Mouse (Mus musculus): ENCODE data around the gene Mul1. TPM values are rescaled to one million over a fixed set of nuclear protein-coding genes. Genes with fewer than 3 reads are reported as not detected.

Mul1 gene
- polyA plus RNA-seq, 2 experiments: 4.3 to 7.7 TPM

DNA sequence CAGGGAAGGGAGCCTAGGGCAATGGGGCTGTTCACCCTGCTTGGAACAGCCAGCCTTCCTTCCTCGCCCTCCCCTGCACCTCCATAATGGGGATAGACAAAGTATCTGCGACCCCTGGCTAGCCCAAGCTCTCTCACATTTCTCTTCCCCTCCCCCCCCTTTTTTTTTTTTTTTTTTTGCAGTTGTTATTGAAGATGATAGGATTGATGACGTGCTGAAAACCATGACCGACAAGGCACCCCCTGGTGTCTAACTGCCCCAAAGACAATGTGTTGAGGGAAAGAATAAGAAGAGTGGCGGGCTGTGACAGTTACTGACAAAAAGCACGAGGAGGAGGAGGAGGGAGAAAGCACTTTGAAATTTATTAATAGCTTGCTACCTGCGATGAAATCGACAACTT is 22.1 kb downstream of the Mul1 start:
- H3K36me3 ChIP-seq (replicated peaks; ENCODE audit: control insufficient read depth, insufficient read depth, low read depth): no peaks in the 10 kb centered on the region
- ATAC-seq (ENCODE audit: insufficient read depth) (no peak), DNase-seq (ENCODE audit: low read depth in 3 of 3, low spot score in 3 of 3) (no peak)
- 7% methylated on average over 8 of the region's 8 CpGs for WGBS (ENCODE audit: insufficient replicate concordance)
- peaks cover 62% of the 10 kb centered on the region for H3K27me3 ChIP-seq (ENCODE audit: control insufficient read depth, insufficient read depth, low read length)
- peak overlapping the region; percentile 39 to 57 for H3K4me3 ChIP-seq (ENCODE audit: insufficient read depth in 1 of 2, low read depth in 2 of 2, low read length in 2 of 2)
- TF ChIP-seq CTCF (IDR thresholded peaks at IDR 0.05; ENCODE audit: low read depth): no peak
- no peak for TF ChIP-seq EP300 (IDR thresholded peaks at IDR 0.05; ENCODE audit: low read depth)
- H3K4me1 ChIP-seq (replicated peaks; ENCODE audit: control insufficient read depth in 2 of 2, insufficient read depth in 2 of 2, low read length in 1 of 2): peaks cover 0 to 4% of the 10 kb centered on the region in 2 experiments; a peak in 2 of 4 replicates
- H3K4me2 ChIP-seq (ENCODE audit: low read depth): peak overlapping the region; percentile 50
- no peaks in the 10 kb centered on the region for H3K9me3 ChIP-seq (ENCODE audit: control insufficient read depth, low read length)
- H3K27ac ChIP-seq: no peak overlapping the region
- H3K9ac ChIP-seq (replicated peaks): no peak overlapping the region

- ATAC-seq (ENCODE audit: insufficient read depth) (no peak), DNase-seq (ENCODE audit: low read depth in 3 of 3, low spot score in 3 of 3) (no peak)
- peaks cover 0 to 4% of the 10 kb centered on the region in 2 experiments; a peak in 2 of 4 replicates for H3K4me1 ChIP-seq (replicated peaks; ENCODE audit: control insufficient read depth in 2 of 2, insufficient read depth in 2 of 2, low read length in 1 of 2)
- peaks cover 56% of the 10 kb centered on the region for H3K27me3 ChIP-seq (ENCODE audit: control insufficient read depth, insufficient read depth, low read length)
- no peak overlapping the region for H3K27ac ChIP-seq
- H3K9ac ChIP-seq (replicated peaks): no peak overlapping the region
- TF ChIP-seq EP300 (IDR thresholded peaks at IDR 0.05; ENCODE audit: low read depth) (no peak), CTCF (IDR thresholded peaks at IDR 0.05; ENCODE audit: low read depth) (no peak)
- WGBS (ENCODE audit: insufficient replicate concordance): 26% methylated on average over 4 of the region's 4 CpGs
- H3K36me3 ChIP-seq (replicated peaks; ENCODE audit: control insufficient read depth, insufficient read depth, low read depth): no peaks in the 10 kb centered on the region
- no peaks in the 10 kb centered on the region for H3K9me3 ChIP-seq (ENCODE audit: control insufficient read depth, low read length)
- H3K4me3 ChIP-seq (ENCODE audit: insufficient read depth in 1 of 2, low read depth in 2 of 2, low read length in 2 of 2): no peak overlapping the region
- H3K4me2 ChIP-seq (ENCODE audit: low read depth): no peak overlapping the region
Observed at GRCm38 (mm10) chr4:138457091-138457490, 22.6 kb downstream of the Mul1 start.

- no peak overlapping the region for H3K4me2 ChIP-seq (ENCODE audit: low read depth)
- peaks cover 45% of the 10 kb centered on the region for H3K27me3 ChIP-seq (ENCODE audit: control insufficient read depth, insufficient read depth, low read length)
- no peak overlapping the region for H3K27ac ChIP-seq
- no peaks in the 10 kb centered on the region for H3K36me3 ChIP-seq (replicated peaks; ENCODE audit: control insufficient read depth, insufficient read depth, low read depth)
- 48% methylated on average over 7 of the region's 7 CpGs for WGBS (ENCODE audit: insufficient replicate concordance)
- peaks cover 0 to 8% of the 10 kb centered on the region in 2 experiments; a peak in 2 of 4 replicates for H3K4me1 ChIP-seq (replicated peaks; ENCODE audit: control insufficient read depth in 2 of 2, insufficient read depth in 2 of 2, low read length in 1 of 2)
- TF ChIP-seq CTCF (IDR thresholded peaks at IDR 0.05; ENCODE audit: low read depth) (no peak), EP300 (IDR thresholded peaks at IDR 0.05; ENCODE audit: low read depth) (no peak)
- no peak for DNase-seq (ENCODE audit: low read depth in 3 of 3, low spot score in 3 of 3)
- H3K9me3 ChIP-seq (ENCODE audit: control insufficient read depth, low read length): no peaks in the 10 kb centered on the region
- ATAC-seq (ENCODE audit: insufficient read depth): no peak
- H3K4me3 ChIP-seq (ENCODE audit: insufficient read depth in 1 of 2, low read depth in 2 of 2, low read length in 2 of 2): no peak overlapping the region
- no peak overlapping the region for H3K9ac ChIP-seq (replicated peaks)
Observed at GRCm38 (mm10) chr4:138458171-138458570, 23.7 kb downstream of the Mul1 start.

GRCm38 (mm10) chr4:138458735-138459440 is 24.4 kb downstream of the Mul1 start:
- ATAC-seq (ENCODE audit: insufficient read depth) (no peak), DNase-seq (ENCODE audit: low read depth in 3 of 3, low spot score in 3 of 3) (no peak)
- H3K4me1 ChIP-seq (replicated peaks; ENCODE audit: control insufficient read depth in 2 of 2, insufficient read depth in 2 of 2, low read length in 1 of 2): peaks cover 0 to 12% of the 10 kb centered on the region in 2 experiments; a peak in 2 of 4 replicates
- peak overlapping the region; percentile 34; the same call in 1 of the 2 replicates for H3K4me2 ChIP-seq (ENCODE audit: low read depth)
- H3K27ac ChIP-seq: no peak overlapping the region
- peaks cover 44% of the 10 kb centered on the region for H3K27me3 ChIP-seq (ENCODE audit: control insufficient read depth, insufficient read depth, low read length)
- no peaks in the 10 kb centered on the region for H3K36me3 ChIP-seq (replicated peaks; ENCODE audit: control insufficient read depth, insufficient read depth, low read depth)
- H3K9ac ChIP-seq (replicated peaks): no peak overlapping the region
- no peak overlapping the region for H3K4me3 ChIP-seq (ENCODE audit: insufficient read depth in 1 of 2, low read depth in 2 of 2, low read length in 2 of 2)
- 47% methylated on average over 5 of the region's 5 CpGs for WGBS (ENCODE audit: insufficient replicate concordance)
- no peaks in the 10 kb centered on the region for H3K9me3 ChIP-seq (ENCODE audit: control insufficient read depth, low read length)
- no peak for TF ChIP-seq CTCF (IDR thresholded peaks at IDR 0.05; ENCODE audit: low read depth)
- no peak for TF ChIP-seq EP300 (IDR thresholded peaks at IDR 0.05; ENCODE audit: low read depth)

GRCm38 (mm10) chr4:138459775-138460174 is 25.3 kb downstream of the Mul1 start:
- no peak for ATAC-seq (ENCODE audit: insufficient read depth)

More at GRCm38 (mm10) chr4:138459775-138460174, 25.3 kb downstream of the Mul1 start:
- TF ChIP-seq CTCF (IDR thresholded peaks at IDR 0.05; ENCODE audit: low read depth): no peak
- no peak for TF ChIP-seq EP300 (IDR thresholded peaks at IDR 0.05; ENCODE audit: low read depth)
- no peak for DNase-seq (ENCODE audit: low read depth in 3 of 3, low spot score in 3 of 3)
- no peak overlapping the region for H3K27ac ChIP-seq
- peaks cover 43% of the 10 kb centered on the region for H3K27me3 ChIP-seq (ENCODE audit: control insufficient read depth, insufficient read depth, low read length)
- H3K4me1 ChIP-seq (replicated peaks; ENCODE audit: control insufficient read depth in 2 of 2, insufficient read depth in 2 of 2, low read length in 1 of 2): peaks cover 0 to 15% of the 10 kb centered on the region in 2 experiments; a peak in 2 of 4 replicates
- 0 out of 4 replicates have a peak overlapping the region, but pooled peaks of 1 of the 2 experiments have one; percentile 2 for H3K4me3 ChIP-seq (ENCODE audit: insufficient read depth in 1 of 2, low read depth in 2 of 2, low read length in 2 of 2)
- 53% methylated on average over 6 of the region's 6 CpGs for WGBS (ENCODE audit: insufficient replicate concordance)
- no peak overlapping the region for H3K9ac ChIP-seq (replicated peaks)
- no peaks in the 10 kb centered on the region for H3K36me3 ChIP-seq (replicated peaks; ENCODE audit: control insufficient read depth, insufficient read depth, low read depth)
- peak overlapping the region; percentile 4; the same call in 1 of the 2 replicates for H3K4me2 ChIP-seq (ENCODE audit: low read depth)
- H3K9me3 ChIP-seq (ENCODE audit: control insufficient read depth, low read length): no peaks in the 10 kb centered on the region

Data from liver, embryonic 14.5 days (tissue).